Mouse (Mus musculus): Measurements from ENCODE around the gene C1qtnf4. TPM values are rescaled to one million over a fixed set of nuclear protein-coding genes. Genes with fewer than 3 reads are reported as not detected.
A peak's percentile ranks its signal among the peaks of the same experiment; 100 is the strongest.
"Not testable (repeated sequence)": the region's sequence is repeated elsewhere in the genome, so short reads cannot be mapped to it uniquely, and the experiment has no call there.

C1qtnf4 gene
- total RNA-seq, 2 experiments from 2014 or later = 7.4 to 7.8 TPM

- no peak for DNase-seq
Observed at GRCm38 (mm10) chr2:90886436-90886835, 776 bp downstream of the C1qtnf4 start.

GRCm38 (mm10) chr2:90887627-90888026, 2.0 kb downstream of the C1qtnf4 start:
- DNase-seq = no peak

GRCm38 (mm10) chr2:90889550-90890548, 4.2 kb downstream of the C1qtnf4 start:
- DNase-seq = peak; percentile 64

GRCm38 (mm10) chr2:90893673-90894298, 8.1 kb downstream of the C1qtnf4 start:
- DNase-seq = no peak

- DNase-seq = not testable (repeated sequence)
Observed at GRCm38 (mm10) chr2:90894299-90894677, 8.6 kb downstream of the C1qtnf4 start.

GRCm38 (mm10) chr2:90903398-90903797, 17.7 kb downstream of the C1qtnf4 start:
- DNase-seq = no peak

- DNase-seq = peak; percentile 91
Observed at GRCm38 (mm10) chr2:90904076-90904855, 18.6 kb downstream of the C1qtnf4 start, which contains the start of the genes Kbtbd4 and Ndufs3. Gene Kbtbd4 (plus strand): TSS chr2:90904740. Gene Ndufs3 (minus strand): TSS chr2:90904827.

GRCm38 (mm10) chr2:90904856-90905224, 19.2 kb downstream of the C1qtnf4 start:
- peak; percentile 19 for DNase-seq

GRCm38 (mm10) chr2:90906721-90907120, 21.1 kb downstream of the C1qtnf4 start:
- no peak for DNase-seq

- no peak for DNase-seq
Observed at GRCm38 (mm10) chr2:90910861-90911260, 25.2 kb downstream of the C1qtnf4 start.

GRCm38 (mm10) chr2:90911668-90912067, 26.0 kb downstream of the C1qtnf4 start:
- DNase-seq = no peak

GRCm38 (mm10) chr2:90913671-90914070, 28.0 kb downstream of the C1qtnf4 start:
- DNase-seq = peak; percentile 47

- DNase-seq = no peak
Observed at GRCm38 (mm10) chr2:90915516-90915915, 29.9 kb downstream of the C1qtnf4 start.

GRCm38 (mm10) chr2:90916560-90917232, 31.0 kb downstream of the C1qtnf4 start:
- no peak for DNase-seq

GRCm38 (mm10) chr2:90917233-90917998, 31.8 kb downstream of the C1qtnf4 start:
- peak; percentile 88 for DNase-seq

GRCm38 (mm10) chr2:90917999-90918698, 32.5 kb downstream of the C1qtnf4 start:
- no peak for DNase-seq

GRCm38 (mm10) chr2:90921178-90921577, 35.5 kb downstream of the C1qtnf4 start:
- DNase-seq = no peak

- DNase-seq = no peak
Observed at GRCm38 (mm10) chr2:90922636-90923035, 37.0 kb downstream of the C1qtnf4 start.

- no peak for DNase-seq
Observed at GRCm38 (mm10) chr2:90928566-90928965, 42.9 kb downstream of the C1qtnf4 start.

- DNase-seq = no peak
Observed at GRCm38 (mm10) chr2:90931829-90932228, 46.2 kb downstream of the C1qtnf4 start.

GRCm38 (mm10) chr2:90932273-90932672, 46.6 kb downstream of the C1qtnf4 start:
- no peak for DNase-seq

Data from heart, postnatal 4 days (tissue).